Mouse (Mus musculus) limb, embryonic 14.5 days (tissue): ENCODE data around the gene Sfxn3. TPM values are rescaled to one million over a fixed set of nuclear protein-coding genes. Genes with fewer than 3 reads are reported as not detected.

Experiments
- ATAC-seq: fragments of 200-750 bp; cut with Nextera tagmentation; 2 replicates; pipeline ENCODE4 v1.8.0; 2017; ENCODE audit warnings: low read depth, moderate number of reproducible peaks, moderate TSS enrichment; ENCODE audit not compliant: low FRiP score
- DNase-seq: peaks from one replicate; pipeline ENCODE4 v3.0.0-alpha.2; 2015; ENCODE audit warnings: low spot score
- H3K27ac ChIP-seq: fragments of 300-500 bp; sonication (generic); replicated peaks from 2 replicates; pipeline ENCODE4 v1.5.1; 2014; ENCODE audit warnings: low read depth, mild to moderate bottlenecking, low read length, moderate library complexity, mixed read lengths
- H3K27me3 ChIP-seq: fragments of 300-500 bp; sonication (generic); 2 replicates; pipeline ENCODE4 v1.6.1; 2014; ENCODE audit warnings: low read length, mixed read lengths; ENCODE audit not compliant: control insufficient read depth, insufficient read depth
- H3K36me3 ChIP-seq: fragments of 300-500 bp; sonication (generic); 2 replicates; pipeline ENCODE4 v1.6.1; 2014; ENCODE audit warnings: mild to moderate bottlenecking, low read length, moderate library complexity, mixed read lengths; ENCODE audit not compliant: control insufficient read depth, insufficient read depth
- H3K4me1 ChIP-seq: fragments of 300-500 bp; sonication (generic); 2 replicates; pipeline ENCODE4 v1.6.1; 2014; ENCODE audit warnings: antibody characterized with exemption, low read length, mixed read lengths; ENCODE audit not compliant: control insufficient read depth, insufficient read depth
- H3K4me2 ChIP-seq: fragments of 300-500 bp; sonication (generic); replicated peaks from 2 replicates; pipeline ENCODE4 v1.6.1; 2014; ENCODE audit warnings: low read depth, mild to moderate bottlenecking, low read length, moderate library complexity; ENCODE audit not compliant: severe bottlenecking
- H3K4me3 ChIP-seq: fragments of 300-500 bp; sonication (generic); replicated peaks from 2 replicates; pipeline ENCODE4 v1.5.1; 2014; ENCODE audit warnings: low read length
- H3K9ac ChIP-seq: fragments of 300-500 bp; sonication (generic); 2 replicates; pipeline ENCODE4 v1.6.1; 2014; ENCODE audit warnings: mild to moderate bottlenecking, low read depth, low read length, moderate library complexity; ENCODE audit not compliant: severe bottlenecking
- H3K9me3 ChIP-seq: fragments of 300-500 bp; sonication (generic); 2 replicates; pipeline ENCODE4 v1.6.1; 2016; ENCODE audit warnings: low read length; ENCODE audit not compliant: control insufficient read depth
- POLR2A ChIP-seq: fragments of 200-500 bp; IDR thresholded peaks from 2 replicates; pipeline ENCODE4 v1.8.0; 2012; ENCODE audit warnings: inconsistent platforms, mild to moderate bottlenecking, moderate library complexity, borderline replicate concordance; ENCODE audit not compliant: insufficient read depth, insufficient read length; ENCODE audit errors: extremely low read depth
- WGBS: fragments of 180-500 bp; shearing (Covaris S2); extraction: QIAGEN DNeasy Blood & Tissue Kit; methylation state at CpG from one replicate; pipeline ENCODE4 v1.1.7; 2014; 5-methylcytosine and 5-hydroxymethylcytosine counted together
- polyA plus RNA-seq, 2 experiments: library from polyadenylated mRNA; depleted of rRNA in 1 of 2; stranded (reverse) in 1 of 2; unstranded in 1 of 2; fragments of >200 nt; fragmentation: Nextera tagmentation in 1 of 2; extraction: Ambion mirVana in 1 of 2; gene quantifications; 2 replicates each; pipeline versions ENCODE4 v1.2.1 to v1.2.3; 2012 to 2014

Sfxn3 gene
- polyA plus RNA-seq, 2 experiments, result 30.5 to 44.9 TPM

- Histone ChIP-seq H3K9ac (no peak overlapping the region), H3K36me3 (peaks cover 66% of the 10 kb centered on the region), H3K4me2 (no peak overlapping the region)
Observed at GRCm38 (mm10) chr19:45026958-45027670, 20.2 kb upstream of the Sfxn3 start.

GRCm38 (mm10) chr19:45027848-45028247, 19.5 kb upstream of the Sfxn3 start:
- no peak overlapping the region for H3K4me3 ChIP-seq
- no peaks in the 10 kb centered on the region for H3K9me3 ChIP-seq
- DNase-seq (no peak), ATAC-seq (no peak)
- TF ChIP-seq POLR2A, result no peak
- H3K9ac ChIP-seq, result no peak overlapping the region
- 0 out of 2 replicates have a peak, but pooled peaks cover 4% of the 10 kb centered on the region for H3K4me1 ChIP-seq
- 91% methylated on average over 6 of the region's 6 CpGs for WGBS
- no peaks in the 10 kb centered on the region for H3K27me3 ChIP-seq
- H3K27ac ChIP-seq, result no peak overlapping the region
- H3K36me3 ChIP-seq, result peaks cover 59% of the 10 kb centered on the region
- no peak overlapping the region for H3K4me2 ChIP-seq

More at GRCm38 (mm10) chr19:45026958-45027670, 20.2 kb upstream of the Sfxn3 start:
- no peak for ATAC-seq
- no peaks in the 10 kb centered on the region for H3K9me3 ChIP-seq
- H3K27me3 ChIP-seq, result no peaks in the 10 kb centered on the region
- 0 out of 2 replicates have a peak, but pooled peaks cover 4% of the 10 kb centered on the region for H3K4me1 ChIP-seq
- no peak overlapping the region for H3K4me3 ChIP-seq
- no peak for TF ChIP-seq POLR2A
- no peak overlapping the region for H3K27ac ChIP-seq
- WGBS, result 73% methylated on average over 6 of the region's 6 CpGs
- DNase-seq, result no peak

- H3K9me3 ChIP-seq, result no peaks in the 10 kb centered on the region
- no peak for TF ChIP-seq POLR2A
- DNase-seq (no peak), ATAC-seq (no peak)
- 0 out of 2 replicates have a peak, but pooled peaks cover 4% of the 10 kb centered on the region for H3K4me1 ChIP-seq
- no peaks in the 10 kb centered on the region for H3K27me3 ChIP-seq
- no peak overlapping the region for H3K4me3 ChIP-seq
- H3K9ac ChIP-seq, result no peak overlapping the region
- no peak overlapping the region for H3K27ac ChIP-seq
- H3K4me2 ChIP-seq, result no peak overlapping the region
- peaks cover 52% of the 10 kb centered on the region for H3K36me3 ChIP-seq
- 64% methylated on average over 19 of the region's 19 CpGs for WGBS
Observed at GRCm38 (mm10) chr19:45028746-45029145, 18.6 kb upstream of the Sfxn3 start.

- Histone ChIP-seq H3K4me1 (0 out of 2 replicates have a peak, but pooled peaks cover 4% of the 10 kb centered on the region), H3K27ac (no peak overlapping the region)
- WGBS, result 61% methylated on average over 9 of the region's 9 CpGs
Observed at GRCm38 (mm10) chr19:45029571-45029970, 17.7 kb upstream of the Sfxn3 start.

GRCm38 (mm10) chr19:45030111-45030510, 17.2 kb upstream of the Sfxn3 start:
- Histone ChIP-seq H3K27ac (no peak overlapping the region), H3K36me3 (peaks cover 40% of the 10 kb centered on the region), H3K4me3 (no peak overlapping the region), H3K4me2 (no peak overlapping the region), H3K4me1 (0 out of 2 replicates have a peak, but pooled peaks cover 4% of the 10 kb centered on the region), H3K9me3 (no peaks in the 10 kb centered on the region), H3K27me3 (no peaks in the 10 kb centered on the region), H3K9ac (no peak overlapping the region)
- no peak for DNase-seq
- 0 out of 2 replicates have a peak, but pooled peaks have one; percentile 1 for ATAC-seq
- no peak for TF ChIP-seq POLR2A
- 40% methylated on average over 8 of the region's 8 CpGs for WGBS

More at GRCm38 (mm10) chr19:45029571-45029970, 17.7 kb upstream of the Sfxn3 start:
- Histone ChIP-seq H3K4me3 (no peak overlapping the region), H3K4me2 (no peak overlapping the region), H3K27me3 (no peaks in the 10 kb centered on the region), H3K36me3 (peaks cover 46% of the 10 kb centered on the region), H3K9me3 (no peaks in the 10 kb centered on the region), H3K9ac (no peak overlapping the region)
- DNase-seq (no peak), ATAC-seq (no peak)
- no peak for TF ChIP-seq POLR2A
